Mouse (Mus musculus) embryonic facial prominence, embryonic 15.5 days (tissue): ENCODE results near the gene Alk. TPM values are rescaled to one million over a fixed set of nuclear protein-coding genes. Genes with fewer than 3 reads are reported as not detected.

ENCODE experiments used
- ATAC-seq: fragments of 200-750 bp; cut with Nextera tagmentation; 2 replicates; pipeline ENCODE4 v1.8.0; 2017; ENCODE audit warnings: low read depth, moderate TSS enrichment; ENCODE audit not compliant: insufficient number of reproducible peaks, low FRiP score, low TSS enrichment
- H3K27ac ChIP-seq: fragments of 300-500 bp; sonication (generic); replicated peaks from 2 replicates; pipeline ENCODE4 v1.5.1; 2015; ENCODE audit warnings: mild to moderate bottlenecking, inconsistent platforms
- H3K27me3 ChIP-seq: fragments of 300-500 bp; sonication (generic); 2 replicates; pipeline ENCODE4 v1.6.1; 2015; ENCODE audit warnings: inconsistent platforms
- H3K36me3 ChIP-seq: fragments of 300-500 bp; sonication (generic); 2 replicates; pipeline ENCODE4 v1.6.1; 2015; ENCODE audit warnings: mild to moderate bottlenecking, inconsistent platforms
- H3K4me1 ChIP-seq: fragments of 300-500 bp; sonication (generic); 2 replicates; pipeline ENCODE4 v1.6.1; 2015; ENCODE audit warnings: inconsistent platforms
- H3K4me2 ChIP-seq: fragments of 300-500 bp; sonication (generic); replicated peaks from 2 replicates; pipeline ENCODE4 v1.6.1; 2015; ENCODE audit warnings: mild to moderate bottlenecking, inconsistent platforms
- H3K4me3 ChIP-seq: fragments of 300-500 bp; sonication (generic); replicated peaks from 2 replicates; pipeline ENCODE4 v1.5.1; 2015; ENCODE audit warnings: mild to moderate bottlenecking, inconsistent platforms
- H3K9ac ChIP-seq: fragments of 300-500 bp; sonication (generic); 2 replicates; pipeline ENCODE4 v1.6.1; 2015; ENCODE audit warnings: inconsistent platforms
- H3K9me3 ChIP-seq: fragments of 300-500 bp; sonication (generic); replicated peaks from 2 replicates; pipeline ENCODE4 v1.6.1; 2016; ENCODE audit warnings: inconsistent platforms
- whole genome bisulfite sequencing: fragments of 180-500 bp; shearing (Covaris S2); methylation state at CpG from one replicate; pipeline ENCODE4 v1.1.7; 2015; 5-methylcytosine and 5-hydroxymethylcytosine counted together
- polyA plus RNA-seq: library from polyadenylated mRNA; unstranded; fragments of >200 nt; fragmentation: Nextera tagmentation; extraction: Ambion mirVana; gene quantifications from 2 replicates; pipeline ENCODE4 v1.2.1, GENCODE M21; 2015

Gene Alk
- polyA plus RNA-seq, 1 experiment from 2014 or later = 0.52 TPM

- ATAC-seq = peak; percentile 34; the same call in 1 of the 2 replicates
These were observed 589.2 kb downstream of the Alk start for GRCm38 (mm10) chr17:72015253-72015652.

GRCm38 (mm10) chr17:72012775-72013174 is 591.7 kb downstream of the Alk start:
- Histone ChIP-seq H3K4me3 (no peak overlapping the region), H3K27ac (no peak overlapping the region), H3K4me1 (0 out of 2 replicates have a peak, but pooled peaks cover 3% of the 10 kb centered on the region), H3K9me3 (no peaks in the 10 kb centered on the region), H3K27me3 (no peaks in the 10 kb centered on the region), H3K36me3 (no peaks in the 10 kb centered on the region), H3K4me2 (no peak overlapping the region), H3K9ac (no peak overlapping the region)
- ATAC-seq = no peak
- WGBS = 63% methylated on average over 9 of the region's 9 CpGs

More at GRCm38 (mm10) chr17:72015253-72015652, 589.2 kb downstream of the Alk start:
- H3K27me3 ChIP-seq = no peaks in the 10 kb centered on the region
- 51% methylated on average over 3 of the region's 3 CpGs for WGBS
- H3K4me3 ChIP-seq = no peak overlapping the region
- no peak overlapping the region for H3K9ac ChIP-seq
- H3K4me2 ChIP-seq = no peak overlapping the region
- no peaks in the 10 kb centered on the region for H3K36me3 ChIP-seq
- 0 out of 2 replicates have a peak, but pooled peaks cover 3% of the 10 kb centered on the region for H3K4me1 ChIP-seq
- H3K27ac ChIP-seq = no peak overlapping the region
- no peaks in the 10 kb centered on the region for H3K9me3 ChIP-seq

DNA sequence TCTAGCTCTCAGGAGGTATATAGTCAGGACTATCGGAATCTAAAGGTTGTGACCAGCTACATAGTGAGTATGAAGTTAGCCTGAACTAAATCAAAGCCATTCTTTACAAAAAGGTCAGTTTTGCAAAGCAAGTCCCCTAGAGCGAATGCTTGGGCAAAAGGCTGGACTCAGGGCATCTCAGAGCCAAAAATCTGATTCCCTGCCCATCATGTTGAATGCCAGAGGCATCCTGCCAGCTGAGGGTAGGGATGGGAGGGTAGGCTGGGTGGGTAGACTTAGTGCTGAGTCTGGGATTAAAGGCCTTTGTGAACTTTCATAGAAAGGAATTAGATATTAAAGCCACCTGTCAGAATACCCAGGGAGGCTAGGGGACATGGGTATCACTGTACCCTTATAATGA is 594.6 kb downstream of the Alk start:
- WGBS = 89% methylated on average over 2 of the region's 2 CpGs
- H3K4me3 ChIP-seq = no peak overlapping the region

GRCm38 (mm10) chr17:72008389-72008788 is 596.0 kb downstream of the Alk start:
- Histone ChIP-seq H3K4me3 (no peak overlapping the region), H3K4me2 (no peak overlapping the region), H3K27me3 (no peaks in the 10 kb centered on the region), H3K9me3 (no peaks in the 10 kb centered on the region), H3K4me1 (no peaks in the 10 kb centered on the region), H3K36me3 (no peaks in the 10 kb centered on the region), H3K9ac (no peak overlapping the region), H3K27ac (no peak overlapping the region)
- WGBS = 70% methylated on average over 5 of the region's 5 CpGs
- ATAC-seq = no peak

More for the DNA sequence above, 594.6 kb downstream of the Alk start:
- no peak overlapping the region for H3K27ac ChIP-seq
- H3K9ac ChIP-seq = no peak overlapping the region
- no peaks in the 10 kb centered on the region for H3K4me1 ChIP-seq
- H3K36me3 ChIP-seq = no peaks in the 10 kb centered on the region
- no peak overlapping the region for H3K4me2 ChIP-seq
- no peak for ATAC-seq
- H3K9me3 ChIP-seq = no peaks in the 10 kb centered on the region
- H3K27me3 ChIP-seq = no peaks in the 10 kb centered on the region

GRCm38 (mm10) chr17:72005365-72005764 is 599.1 kb downstream of the Alk start:
- 73% methylated on average over 6 of the region's 6 CpGs for WGBS
- H3K9ac ChIP-seq = no peak overlapping the region

GRCm38 (mm10) chr17:71999527-72000482 is 604.6 kb downstream of the Alk start:
- no peaks in the 10 kb centered on the region for H3K36me3 ChIP-seq
- 54% methylated on average over 5 of the region's 5 CpGs for WGBS
- H3K9ac ChIP-seq = no peak overlapping the region
- no peaks in the 10 kb centered on the region for H3K9me3 ChIP-seq
- H3K4me2 ChIP-seq = no peak overlapping the region
- no peak for ATAC-seq
- H3K4me3 ChIP-seq = no peak overlapping the region
- H3K27me3 ChIP-seq = no peaks in the 10 kb centered on the region
- H3K27ac ChIP-seq = no peak overlapping the region
- H3K4me1 ChIP-seq = no peaks in the 10 kb centered on the region

More at GRCm38 (mm10) chr17:72005365-72005764, 599.1 kb downstream of the Alk start:
- no peak for ATAC-seq
- Histone ChIP-seq H3K4me3 (no peak overlapping the region), H3K9me3 (no peaks in the 10 kb centered on the region), H3K36me3 (no peaks in the 10 kb centered on the region), H3K27me3 (no peaks in the 10 kb centered on the region), H3K4me2 (no peak overlapping the region), H3K27ac (no peak overlapping the region), H3K4me1 (no peaks in the 10 kb centered on the region)

DNA sequence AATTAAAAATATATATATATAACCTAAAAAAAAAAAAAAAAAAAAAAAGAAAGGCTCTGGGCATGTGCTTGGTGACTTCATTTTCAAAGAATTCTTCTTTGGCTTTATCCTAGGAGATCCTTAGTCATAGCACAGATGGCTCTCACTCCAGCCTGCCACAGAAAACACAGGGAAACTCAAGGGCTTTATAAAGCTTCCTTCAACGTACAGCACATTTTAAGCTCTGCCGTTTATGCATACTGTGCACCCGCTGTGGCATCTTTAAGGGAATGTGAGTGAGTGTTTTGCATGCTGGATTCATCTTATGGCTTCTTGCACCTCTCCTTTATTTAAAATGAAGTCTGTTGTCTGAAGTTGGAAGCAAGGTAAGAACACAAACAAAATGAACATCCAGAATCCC is 606.7 kb downstream of the Alk start:
- no peak overlapping the region for H3K4me2 ChIP-seq
- H3K9me3 ChIP-seq = no peaks in the 10 kb centered on the region
- H3K27me3 ChIP-seq = no peaks in the 10 kb centered on the region
- H3K36me3 ChIP-seq = no peaks in the 10 kb centered on the region
- H3K9ac ChIP-seq = no peak overlapping the region
- ATAC-seq = no peak
- 59% methylated on average over 3 of the region's 3 CpGs for WGBS
- H3K27ac ChIP-seq = no peak overlapping the region; the same call in 1 of the 2 replicates
- H3K4me3 ChIP-seq = no peak overlapping the region
- no peaks in the 10 kb centered on the region for H3K4me1 ChIP-seq

DNA sequence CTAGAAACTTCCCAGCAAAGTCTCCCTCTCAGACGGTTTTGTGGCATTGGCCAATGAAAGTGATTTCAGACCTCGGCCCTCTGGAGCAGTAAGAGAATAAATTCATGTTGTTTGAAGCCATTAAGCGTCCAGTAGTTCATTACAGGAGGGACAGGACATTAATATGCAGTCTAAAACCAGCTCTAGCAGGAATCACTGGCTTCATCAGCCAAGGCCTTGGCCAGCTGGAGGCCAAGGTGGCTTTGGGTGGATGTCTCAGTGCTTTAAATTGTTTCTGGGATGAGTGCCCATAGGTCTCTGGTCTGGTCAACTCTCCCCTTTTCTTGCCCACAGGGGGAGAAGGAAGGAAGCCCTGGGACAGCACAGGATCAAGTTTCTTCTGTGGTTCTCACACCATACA is 608.9 kb downstream of the Alk start:
- ATAC-seq = no peak
- no peak overlapping the region for H3K9ac ChIP-seq
- no peak overlapping the region for H3K4me2 ChIP-seq
- no peak overlapping the region for H3K4me3 ChIP-seq
- no peaks in the 10 kb centered on the region for H3K4me1 ChIP-seq
- no peaks in the 10 kb centered on the region for H3K9me3 ChIP-seq
- 75% methylated on average over 3 of the region's 3 CpGs for WGBS
- H3K27ac ChIP-seq = no peak overlapping the region
- no peaks in the 10 kb centered on the region for H3K27me3 ChIP-seq
- H3K36me3 ChIP-seq = no peaks in the 10 kb centered on the region

DNA sequence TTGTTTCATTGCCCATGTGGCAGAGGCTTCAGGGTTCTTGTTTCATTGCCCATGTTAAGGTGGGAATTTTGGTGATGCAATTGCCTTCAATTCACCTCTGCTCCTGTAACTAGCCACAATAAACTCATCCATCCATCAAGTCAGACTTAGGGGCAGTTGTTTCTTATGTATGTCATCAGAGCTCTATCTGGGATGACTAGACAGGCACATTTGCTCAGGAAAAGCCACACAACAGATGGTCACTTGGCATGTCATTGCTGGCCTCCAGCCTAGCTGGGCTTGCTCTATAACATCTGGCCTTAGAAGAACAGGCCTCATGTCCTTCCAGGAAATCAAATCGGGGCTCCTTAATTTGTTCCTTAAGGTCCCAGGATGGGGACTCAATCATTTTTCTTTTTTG is 610.3 kb downstream of the Alk start:
- H3K27ac ChIP-seq = no peak overlapping the region
- H3K4me3 ChIP-seq = no peak overlapping the region
- no peaks in the 10 kb centered on the region for H3K36me3 ChIP-seq
- H3K4me2 ChIP-seq = no peak overlapping the region
- no peak overlapping the region for H3K9ac ChIP-seq
- no peaks in the 10 kb centered on the region for H3K27me3 ChIP-seq
- H3K9me3 ChIP-seq = no peaks in the 10 kb centered on the region
- WGBS = 60% methylated on average over 1 of the region's 1 CpGs
- no peak for ATAC-seq
- no peaks in the 10 kb centered on the region for H3K4me1 ChIP-seq

DNA sequence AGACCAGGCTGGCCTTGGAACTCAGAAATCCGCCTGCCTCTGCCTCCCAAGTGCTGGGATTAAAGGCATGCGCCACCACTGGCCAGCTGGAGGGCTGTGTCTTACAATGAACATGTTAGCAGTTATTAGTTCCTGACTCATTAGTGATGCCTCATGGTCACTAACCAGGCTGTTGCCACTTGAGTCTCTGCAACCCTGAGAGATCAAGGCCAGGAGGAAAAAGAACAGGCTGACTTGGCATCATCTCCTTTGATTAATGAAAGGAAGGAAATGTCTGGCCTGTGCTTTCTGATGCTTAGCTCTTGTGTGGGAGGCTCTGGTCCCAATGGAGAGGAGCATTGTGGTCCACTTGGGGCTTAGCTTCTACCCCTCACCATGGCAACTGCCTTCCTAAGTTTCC is 611.4 kb downstream of the Alk start:
- no peaks in the 10 kb centered on the region for H3K9me3 ChIP-seq

DNA sequence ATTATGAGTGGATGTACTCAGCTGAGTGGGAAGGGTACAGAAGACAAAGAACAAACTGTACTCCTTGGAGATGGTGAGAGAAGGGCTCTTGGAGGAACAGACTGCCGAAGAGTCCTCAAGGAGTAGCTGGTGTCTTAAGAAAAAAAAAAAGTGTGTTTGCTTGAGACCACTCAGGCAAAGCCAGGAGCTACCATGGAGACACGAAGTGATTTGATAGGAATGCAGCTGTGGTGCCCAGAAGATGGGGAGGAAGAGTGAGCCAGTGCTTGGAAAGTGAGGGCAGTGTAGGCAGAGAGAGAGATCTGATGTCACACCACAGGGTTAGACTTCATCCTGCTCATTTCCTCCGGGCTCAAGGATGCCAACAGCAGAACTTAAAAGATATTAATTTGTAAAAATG is 613.2 kb downstream of the Alk start:
- Histone ChIP-seq H3K27me3 (no peaks in the 10 kb centered on the region), H3K4me3 (no peak overlapping the region), H3K36me3 (no peaks in the 10 kb centered on the region), H3K27ac (no peak overlapping the region), H3K9me3 (no peaks in the 10 kb centered on the region), H3K4me1 (0 out of 2 replicates have a peak, but pooled peaks cover 8% of the 10 kb centered on the region), H3K4me2 (no peak overlapping the region), H3K9ac (no peak overlapping the region)
- no peak for ATAC-seq
- WGBS = 56% methylated on average over 3 of the region's 3 CpGs

More for the DNA sequence above, 611.4 kb downstream of the Alk start:
- no peak overlapping the region for H3K9ac ChIP-seq
- H3K27ac ChIP-seq = no peak overlapping the region
- 97% methylated on average over 2 of the region's 2 CpGs for WGBS
- H3K36me3 ChIP-seq = no peaks in the 10 kb centered on the region
- 0 out of 2 replicates have a peak, but pooled peaks cover 4% of the 10 kb centered on the region for H3K4me1 ChIP-seq
- no peak overlapping the region for H3K4me3 ChIP-seq
- H3K4me2 ChIP-seq = no peak overlapping the region
- ATAC-seq = no peak
- no peaks in the 10 kb centered on the region for H3K27me3 ChIP-seq
